Mouse (Mus musculus): ENCODE results near the gene Enpp3. TPM values are rescaled to one million over a fixed set of nuclear protein-coding genes. Genes with fewer than 3 reads are reported as not detected.

Gene Enpp3
- polyA plus RNA-seq, 1 experiment from 2014 or later = 152 TPM

DNA sequence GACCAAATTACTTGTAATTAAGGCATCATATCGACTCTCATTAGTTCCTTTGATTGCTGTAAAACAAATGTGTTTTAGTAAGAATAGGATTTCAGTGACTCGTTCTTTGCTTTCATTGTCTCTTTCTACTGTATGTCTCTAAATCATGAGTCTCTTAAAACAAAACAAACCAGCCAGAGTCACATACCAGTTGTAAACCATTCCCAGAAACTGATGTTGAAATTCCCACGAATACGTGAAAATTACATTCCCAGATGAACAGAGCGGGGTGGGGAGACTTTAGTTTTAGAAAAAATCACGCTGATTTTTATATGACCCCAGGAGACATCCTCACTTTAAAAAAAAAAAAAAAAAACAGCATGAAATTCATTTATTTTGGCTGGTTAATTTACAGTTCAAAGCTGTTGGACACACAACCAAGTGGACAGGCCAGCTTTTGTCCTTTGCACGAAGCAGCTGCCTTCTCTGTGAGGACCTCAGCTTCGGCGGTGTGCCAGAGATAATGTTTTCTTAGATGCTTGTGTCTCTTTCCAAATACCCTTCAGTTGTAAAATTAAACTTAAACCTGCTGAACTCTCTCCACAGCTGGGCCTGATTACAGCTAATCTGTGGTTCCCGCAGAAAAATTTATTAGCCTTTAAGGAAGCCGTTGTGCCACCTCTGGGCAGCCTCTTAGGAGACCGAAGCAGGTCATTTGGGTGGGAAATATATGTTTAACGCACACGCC lies 64.5 kb downstream of the Enpp3 start:
- 66% methylated on average over 14 of the region's 14 CpGs for WGBS
- no peak for ATAC-seq
- no peaks in the 10 kb centered on the region for H3K9me3 ChIP-seq (ENCODE audit: control insufficient read depth)
- no peak overlapping the region for H3K4me2 ChIP-seq (replicated peaks; ENCODE audit: low read depth)
- no peak overlapping the region for H3K4me3 ChIP-seq (ENCODE audit: low read depth, low read length)
- no peak overlapping the region for H3K9ac ChIP-seq (ENCODE audit: low read depth, low read length)
- H3K36me3 ChIP-seq (ENCODE audit: control insufficient read depth, insufficient read depth) = peaks cover 3% of the 10 kb centered on the region; the same call in 1 of the 2 replicates
- TF ChIP-seq CTCF (IDR thresholded peaks at IDR 0.05; ENCODE audit: low read depth) = no peak
- H3K27ac ChIP-seq (ENCODE audit: low read depth, low read length) = no peak overlapping the region
- H3K4me1 ChIP-seq (replicated peaks; ENCODE audit: control insufficient read depth, insufficient read depth, low read length) = no peaks in the 10 kb centered on the region
- no peaks in the 10 kb centered on the region for H3K27me3 ChIP-seq (replicated peaks; ENCODE audit: control insufficient read depth, insufficient read depth, low read length)

DNA sequence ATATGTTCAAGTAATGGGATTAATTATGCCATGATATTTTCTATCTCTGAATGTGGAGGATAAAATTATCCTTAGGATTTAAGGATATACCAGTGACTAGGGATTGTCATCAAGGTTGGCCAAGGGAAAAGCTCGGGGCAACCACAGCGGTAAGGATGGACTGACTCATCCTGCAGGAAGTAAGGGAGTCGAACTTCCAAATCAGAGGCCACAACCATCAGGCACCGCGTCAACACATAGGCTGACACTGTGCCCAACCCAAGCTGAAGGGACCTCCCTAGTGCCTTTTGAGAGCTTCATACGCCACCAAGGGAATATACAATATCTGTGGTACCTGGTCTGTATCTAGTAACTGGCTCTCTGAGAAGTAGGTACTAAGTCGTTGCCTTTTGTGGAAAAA lies 73.1 kb downstream of the Enpp3 start:
- no peak for ATAC-seq
- Histone ChIP-seq H3K36me3 (ENCODE audit: control insufficient read depth, insufficient read depth) (peaks cover 3% of the 10 kb centered on the region; the same call in 1 of the 2 replicates), H3K9ac (ENCODE audit: low read depth, low read length) (no peak overlapping the region), H3K4me3 (ENCODE audit: low read depth, low read length) (no peak overlapping the region), H3K4me1 (replicated peaks; ENCODE audit: control insufficient read depth, insufficient read depth, low read length) (no peaks in the 10 kb centered on the region), H3K27me3 (replicated peaks; ENCODE audit: control insufficient read depth, insufficient read depth, low read length) (no peaks in the 10 kb centered on the region), H3K9me3 (ENCODE audit: control insufficient read depth) (0 out of 2 replicates have a peak, but pooled peaks cover 4% of the 10 kb centered on the region), H3K4me2 (replicated peaks; ENCODE audit: low read depth) (no peak overlapping the region), H3K27ac (ENCODE audit: low read depth, low read length) (no peak overlapping the region)
- TF ChIP-seq CTCF (IDR thresholded peaks at IDR 0.05; ENCODE audit: low read depth) = no peak
- WGBS = 91% methylated on average over 7 of the region's 7 CpGs

DNA sequence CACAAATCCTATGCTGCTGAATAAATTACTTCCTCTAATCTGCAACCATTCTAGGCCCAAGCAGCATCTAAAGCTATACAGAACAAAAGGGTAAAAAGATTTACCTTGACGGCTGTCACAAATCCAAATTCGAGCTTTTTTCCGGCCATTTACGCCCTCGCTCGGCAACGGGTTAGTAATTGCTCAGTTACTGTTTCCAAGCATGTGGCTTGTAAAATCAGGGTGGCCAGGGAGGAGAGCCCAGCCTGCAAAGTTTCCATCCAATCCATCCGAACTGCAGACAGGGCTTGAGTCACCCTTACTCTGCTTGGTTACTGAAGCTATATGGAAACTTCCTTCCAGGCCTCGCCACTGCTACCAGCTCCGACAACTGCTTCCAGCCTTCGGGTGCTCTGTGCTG lies 74.9 kb downstream of the Enpp3 start:
- Histone ChIP-seq H3K36me3 (ENCODE audit: control insufficient read depth, insufficient read depth) (no peaks in the 10 kb centered on the region), H3K9ac (ENCODE audit: low read depth, low read length) (no peak overlapping the region), H3K27ac (ENCODE audit: low read depth, low read length) (no peak overlapping the region), H3K4me2 (replicated peaks; ENCODE audit: low read depth) (no peak overlapping the region), H3K9me3 (ENCODE audit: control insufficient read depth) (0 out of 2 replicates have a peak, but pooled peaks cover 4% of the 10 kb centered on the region), H3K4me1 (replicated peaks; ENCODE audit: control insufficient read depth, insufficient read depth, low read length) (no peaks in the 10 kb centered on the region), H3K4me3 (ENCODE audit: low read depth, low read length) (no peak overlapping the region), H3K27me3 (replicated peaks; ENCODE audit: control insufficient read depth, insufficient read depth, low read length) (no peaks in the 10 kb centered on the region)
- WGBS = 73% methylated on average over 11 of the region's 11 CpGs
- ATAC-seq = no peak
- TF ChIP-seq CTCF (IDR thresholded peaks at IDR 0.05; ENCODE audit: low read depth) = no peak

DNA sequence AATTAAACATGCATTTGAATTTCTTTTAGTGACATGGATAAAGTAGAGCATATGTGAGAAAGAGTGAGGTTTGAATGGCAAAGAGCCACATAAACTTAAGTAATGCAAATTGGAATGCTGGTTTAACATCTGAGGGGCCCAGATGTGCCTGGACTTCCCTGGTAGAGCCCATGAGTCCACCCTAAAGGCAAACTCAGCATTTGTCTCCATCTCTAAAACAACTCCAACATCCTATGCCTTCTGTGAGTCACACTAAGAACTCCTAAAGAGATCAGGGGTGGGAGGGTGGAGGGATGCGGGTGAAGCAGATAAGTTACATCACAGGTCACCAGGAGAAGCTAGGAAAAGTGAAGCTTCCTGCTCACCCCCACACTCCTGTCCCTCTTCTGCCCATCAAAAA lies 76.6 kb downstream of the Enpp3 start:
- H3K4me2 ChIP-seq (replicated peaks; ENCODE audit: low read depth) = no peak overlapping the region
- no peaks in the 10 kb centered on the region for H3K4me1 ChIP-seq (replicated peaks; ENCODE audit: control insufficient read depth, insufficient read depth, low read length)
- no peaks in the 10 kb centered on the region for H3K36me3 ChIP-seq (ENCODE audit: control insufficient read depth, insufficient read depth)
- TF ChIP-seq CTCF (IDR thresholded peaks at IDR 0.05; ENCODE audit: low read depth) = no peak
- ATAC-seq = no peak
- H3K9me3 ChIP-seq (ENCODE audit: control insufficient read depth) = no peaks in the 10 kb centered on the region
- no peak overlapping the region for H3K4me3 ChIP-seq (ENCODE audit: low read depth, low read length)
- H3K9ac ChIP-seq (ENCODE audit: low read depth, low read length) = no peak overlapping the region
- no peaks in the 10 kb centered on the region for H3K27me3 ChIP-seq (replicated peaks; ENCODE audit: control insufficient read depth, insufficient read depth, low read length)
- 97% methylated on average over 1 of the region's 1 CpGs for WGBS
- no peak overlapping the region for H3K27ac ChIP-seq (ENCODE audit: low read depth, low read length)

DNA sequence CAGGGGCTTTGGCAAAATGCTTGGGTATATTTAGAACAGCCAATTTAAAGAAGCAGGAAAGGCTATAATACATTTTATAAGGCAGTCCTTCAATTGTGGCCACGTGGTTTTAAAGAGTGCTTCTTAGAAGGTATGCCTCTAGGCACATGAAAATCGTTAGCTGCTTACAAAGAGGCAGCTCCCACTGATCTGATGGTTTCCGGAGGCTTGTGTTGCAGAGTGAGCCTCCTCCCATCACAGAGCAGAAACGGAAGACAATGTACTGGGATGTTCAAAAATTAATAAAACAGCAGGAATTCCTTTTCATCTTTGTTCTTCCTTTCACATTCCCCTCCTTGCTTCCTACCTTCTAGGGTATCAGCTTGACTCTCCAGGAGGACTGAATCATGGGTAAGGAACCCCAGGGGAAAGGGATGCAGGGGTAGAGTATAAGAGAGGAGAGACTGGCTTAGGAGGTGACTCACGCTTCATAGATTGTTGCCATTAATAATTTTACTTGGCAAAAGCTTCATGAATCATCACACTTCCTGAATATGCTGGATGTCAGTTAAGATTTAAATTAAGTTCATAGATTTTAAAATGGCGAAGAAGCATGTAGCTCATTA lies 77.4 kb downstream of the Enpp3 start:
- 60% methylated on average over 6 of the region's 6 CpGs for WGBS
- no peaks in the 10 kb centered on the region for H3K27me3 ChIP-seq (replicated peaks; ENCODE audit: control insufficient read depth, insufficient read depth, low read length)
- ATAC-seq = no peak
- H3K36me3 ChIP-seq (ENCODE audit: control insufficient read depth, insufficient read depth) = no peaks in the 10 kb centered on the region
- TF ChIP-seq CTCF (IDR thresholded peaks at IDR 0.05; ENCODE audit: low read depth) = no peak
- no peaks in the 10 kb centered on the region for H3K9me3 ChIP-seq (ENCODE audit: control insufficient read depth)
- no peak overlapping the region for H3K9ac ChIP-seq (ENCODE audit: low read depth, low read length)
- no peak overlapping the region for H3K4me3 ChIP-seq (ENCODE audit: low read depth, low read length)
- H3K4me2 ChIP-seq (replicated peaks; ENCODE audit: low read depth) = no peak overlapping the region
- H3K4me1 ChIP-seq (replicated peaks; ENCODE audit: control insufficient read depth, insufficient read depth, low read length) = no peaks in the 10 kb centered on the region
- no peak overlapping the region for H3K27ac ChIP-seq (ENCODE audit: low read depth, low read length)

DNA sequence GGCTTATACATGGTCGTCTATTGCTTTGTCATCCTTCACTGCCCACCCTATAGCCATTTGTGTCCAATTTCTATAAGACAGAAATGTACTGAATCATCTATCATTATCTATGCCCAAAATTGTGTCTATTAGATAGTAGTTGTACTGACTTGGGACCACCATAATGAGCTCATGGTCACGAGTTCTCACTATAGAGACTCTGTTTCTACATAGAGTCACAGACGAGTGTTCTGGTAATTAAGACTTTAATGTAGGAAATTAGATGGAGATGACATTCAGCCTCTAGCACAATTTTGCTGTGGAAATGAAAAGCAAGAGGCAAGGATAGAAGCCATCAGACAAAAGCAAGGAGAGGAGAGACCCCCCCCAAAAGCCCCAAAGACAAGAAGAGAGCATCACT lies 78.0 kb downstream of the Enpp3 start:
- TF ChIP-seq CTCF (IDR thresholded peaks at IDR 0.05; ENCODE audit: low read depth) = no peak
- Histone ChIP-seq H3K27ac (ENCODE audit: low read depth, low read length) (no peak overlapping the region), H3K9me3 (ENCODE audit: control insufficient read depth) (no peaks in the 10 kb centered on the region), H3K4me1 (replicated peaks; ENCODE audit: control insufficient read depth, insufficient read depth, low read length) (no peaks in the 10 kb centered on the region), H3K4me3 (ENCODE audit: low read depth, low read length) (no peak overlapping the region), H3K27me3 (replicated peaks; ENCODE audit: control insufficient read depth, insufficient read depth, low read length) (no peaks in the 10 kb centered on the region), H3K36me3 (ENCODE audit: control insufficient read depth, insufficient read depth) (no peaks in the 10 kb centered on the region), H3K9ac (ENCODE audit: low read depth, low read length) (no peak overlapping the region), H3K4me2 (replicated peaks; ENCODE audit: low read depth) (no peak overlapping the region)
- 71% methylated on average over 3 of the region's 3 CpGs for WGBS
- no peak for ATAC-seq

All from intestine, postnatal 0 days (tissue).